Mouse (Mus musculus) ES-Bruce4 (cell line): ENCODE results near the gene Slc35b1. TPM values are rescaled to one million over a fixed set of nuclear protein-coding genes. Genes with fewer than 3 reads are reported as not detected.

Experiments
- H3K27ac ChIP-seq: 2 replicates; pipeline ENCODE4 v1.5.1; 2012; ENCODE audit warnings: low read length, inconsistent platforms; ENCODE audit not compliant: insufficient read depth
- H3K27me3 ChIP-seq: 2 replicates; pipeline ENCODE4 v1.6.1; 2012; ENCODE audit warnings: mild to moderate bottlenecking, low read length, inconsistent platforms; ENCODE audit not compliant: control insufficient read depth, poor library complexity, insufficient read depth, severe bottlenecking
- H3K36me3 ChIP-seq: 2 replicates; pipeline ENCODE4 v1.6.1; 2012; ENCODE audit warnings: inconsistent platforms, mild to moderate bottlenecking, low read length, moderate library complexity; ENCODE audit not compliant: control insufficient read depth, poor library complexity, insufficient read depth, severe bottlenecking
- H3K4me1 ChIP-seq: one replicate; pipeline ENCODE4 v1.8.1; 2011; ENCODE audit warnings: low read length; ENCODE audit not compliant: control insufficient read depth, insufficient read depth
- H3K4me3 ChIP-seq: 2 replicates; pipeline ENCODE4 v1.5.1; 2011; ENCODE audit warnings: low read depth, mild to moderate bottlenecking, low read length
- H3K9ac ChIP-seq: 2 replicates; pipeline ENCODE4 v1.6.1; 2012; ENCODE audit warnings: low read depth, mild to moderate bottlenecking, inconsistent platforms; ENCODE audit not compliant: poor library complexity, severe bottlenecking
- H3K9me3 ChIP-seq: replicated peaks from 2 replicates; pipeline ENCODE4 v1.6.1; 2012; ENCODE audit warnings: mild to moderate bottlenecking, low read length, inconsistent platforms; ENCODE audit not compliant: control insufficient read depth, poor library complexity, insufficient read depth, severe bottlenecking
- CTCF ChIP-seq: IDR thresholded peaks from one replicate; pipeline ENCODE4 v1.8.1; 2011; ENCODE audit warnings: low read depth, low read length
- EP300 ChIP-seq: IDR thresholded peaks from 2 replicates; pipeline ENCODE4 v1.6.1; 2011; ENCODE audit warnings: low read depth, low read length; ENCODE audit not compliant: insufficient read depth
- POLR2A ChIP-seq: IDR thresholded peaks from one replicate; pipeline ENCODE4 v1.8.1; 2011; ENCODE audit warnings: low read length; ENCODE audit not compliant: insufficient read depth
- polyA plus RNA-seq: library from polyadenylated mRNA; stranded (reverse); fragments of >200 nt; gene quantifications from 2 replicates; pipeline ENCODE4 v1.2.4, GENCODE M21; 2011; ENCODE audit warnings: low read depth; ENCODE audit not compliant: missing spikeins, insufficient read depth, insufficient read length

The Slc35b1 gene
- polyA plus RNA-seq, 1 experiment = 47.7 TPM

DNA sequence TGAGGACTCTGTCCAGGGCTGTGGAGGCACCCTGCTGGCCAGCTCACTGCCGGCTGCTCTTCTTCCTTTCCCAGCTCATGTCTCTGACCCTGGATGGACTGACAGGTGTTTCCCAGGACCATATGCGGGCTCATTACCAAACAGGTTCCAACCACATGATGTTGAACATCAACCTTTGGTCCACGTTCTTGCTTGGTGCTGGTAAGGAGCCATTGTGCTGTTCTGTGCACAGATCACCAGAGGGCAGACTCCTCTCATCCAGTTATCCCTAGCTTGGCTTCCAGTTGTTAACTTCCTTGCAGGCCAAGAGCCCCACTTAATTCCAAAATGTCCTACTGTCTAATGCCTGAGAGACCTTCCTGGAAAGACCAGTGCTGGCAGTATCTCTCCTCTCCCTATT is 4.5 kb downstream of the Slc35b1 start:
- H3K27ac ChIP-seq = no peak overlapping the region
- no peaks in the 10 kb centered on the region for H3K4me1 ChIP-seq
- peaks cover 33% of the 10 kb centered on the region for H3K36me3 ChIP-seq
- no peaks in the 10 kb centered on the region for H3K9me3 ChIP-seq
- peak; percentile 46 for TF ChIP-seq CTCF
- no peak for TF ChIP-seq POLR2A
- TF ChIP-seq EP300 = no peak
- no peak overlapping the region for H3K4me3 ChIP-seq
- H3K9ac ChIP-seq = no peak overlapping the region
- no peaks in the 10 kb centered on the region for H3K27me3 ChIP-seq

DNA sequence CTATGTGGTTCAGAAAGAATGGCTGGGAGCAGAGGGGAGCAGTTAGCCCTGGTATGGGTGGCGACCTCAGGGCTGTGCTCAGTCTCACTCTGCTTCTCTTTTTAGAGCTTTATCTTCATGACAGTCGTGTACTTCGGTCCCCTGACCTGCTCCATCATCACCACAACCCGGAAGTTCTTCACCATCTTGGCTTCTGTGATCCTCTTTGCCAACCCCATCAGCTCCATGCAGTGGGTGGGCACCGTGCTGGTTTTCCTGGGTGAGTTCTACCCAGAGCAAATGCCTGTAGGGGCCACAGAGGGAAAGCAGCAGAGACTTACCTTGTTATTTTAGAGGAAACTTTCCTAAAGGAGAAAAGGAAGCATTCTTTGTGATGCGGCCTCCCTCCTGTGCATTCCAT is 5.9 kb downstream of the Slc35b1 start:
- Histone ChIP-seq H3K9me3 (no peaks in the 10 kb centered on the region), H3K36me3 (peaks cover 33% of the 10 kb centered on the region)
- TF ChIP-seq EP300 (no peak), CTCF (no peak), POLR2A (no peak)

DNA sequence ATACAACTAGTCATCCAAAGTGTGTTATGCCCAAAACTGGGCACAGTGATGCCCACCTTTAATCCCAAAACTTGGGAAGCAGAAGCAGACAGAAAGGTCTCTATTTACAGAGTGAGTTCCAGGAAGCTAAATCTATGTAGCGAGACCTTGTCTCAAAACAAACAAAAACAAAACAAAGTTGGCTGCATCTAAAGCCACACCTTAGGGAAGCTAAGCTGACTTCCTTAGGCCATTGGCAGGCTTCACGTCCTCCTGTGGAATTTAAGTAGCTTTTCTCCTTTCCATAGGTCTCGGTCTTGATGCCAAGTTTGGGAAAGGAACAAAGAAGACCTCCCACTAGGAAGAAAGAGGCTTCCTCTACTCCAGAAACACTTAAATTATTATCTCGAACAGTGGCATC is 6.7 kb downstream of the Slc35b1 start:
- Histone ChIP-seq H3K27ac (no peak overlapping the region), H3K36me3 (peaks cover 33% of the 10 kb centered on the region)

More for the DNA sequence above, 5.9 kb downstream of the Slc35b1 start:
- Histone ChIP-seq H3K27me3 (no peaks in the 10 kb centered on the region), H3K4me1 (no peaks in the 10 kb centered on the region), H3K27ac (no peak overlapping the region), H3K9ac (no peak overlapping the region), H3K4me3 (no peak overlapping the region)

DNA sequence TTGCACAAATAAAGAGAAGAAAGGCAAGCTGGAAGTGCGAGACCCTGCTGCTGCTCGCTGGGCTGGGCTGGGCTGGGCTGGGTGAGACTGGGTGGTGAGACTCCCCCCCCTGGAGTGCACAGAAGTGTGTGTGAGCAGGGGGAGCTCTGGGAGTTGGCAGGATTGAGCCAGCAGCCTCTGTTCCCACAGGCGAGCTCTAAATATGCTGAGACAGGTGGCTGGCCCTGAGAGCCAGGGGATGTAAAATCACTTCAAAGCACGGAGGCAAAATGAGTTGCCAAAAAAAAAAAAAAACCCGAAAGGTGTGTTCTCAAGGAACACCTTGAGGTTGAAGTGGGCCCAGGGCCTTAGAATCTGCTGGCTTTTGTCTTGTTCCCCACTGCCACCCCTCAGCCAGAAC is 7.3 kb downstream of the Slc35b1 start:
- Histone ChIP-seq H3K9me3 (no peaks in the 10 kb centered on the region), H3K4me3 (no peak overlapping the region), H3K27ac (no peak overlapping the region), H3K4me1 (no peaks in the 10 kb centered on the region), H3K9ac (no peak overlapping the region), H3K36me3 (peaks cover 33% of the 10 kb centered on the region), H3K27me3 (no peaks in the 10 kb centered on the region)
- TF ChIP-seq CTCF (no peak), POLR2A (no peak), EP300 (no peak)

More for the DNA sequence above, 6.7 kb downstream of the Slc35b1 start:
- Histone ChIP-seq H3K4me1 (no peaks in the 10 kb centered on the region), H3K27me3 (no peaks in the 10 kb centered on the region), H3K9me3 (no peaks in the 10 kb centered on the region), H3K4me3 (no peak overlapping the region), H3K9ac (no peak overlapping the region)
- TF ChIP-seq POLR2A = no peak
- TF ChIP-seq EP300 = no peak
- TF ChIP-seq CTCF = no peak

DNA sequence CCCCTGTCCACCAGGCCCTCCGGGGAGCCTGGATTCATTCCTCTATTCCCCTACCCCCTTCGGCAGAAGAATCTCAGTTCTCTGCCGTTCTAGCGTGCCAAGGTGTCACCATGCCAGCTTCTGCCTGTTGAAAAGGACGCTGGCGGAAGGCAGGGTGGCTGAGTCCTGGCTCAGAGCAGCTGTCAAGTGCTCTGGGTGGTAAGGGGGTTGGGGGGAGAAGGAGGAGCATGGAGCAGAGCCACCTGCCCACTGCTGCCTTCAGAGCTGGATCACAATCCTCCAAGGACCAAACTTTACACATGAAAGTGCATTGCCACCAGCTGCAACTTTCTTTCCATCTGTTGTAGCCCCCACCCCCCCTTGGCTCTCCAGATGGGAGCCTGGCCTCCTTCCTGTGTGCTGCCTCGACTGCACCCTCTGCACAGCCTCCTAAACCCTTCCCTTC is 7.8 kb downstream of the Slc35b1 start:
- H3K36me3 ChIP-seq = peaks cover 31% of the 10 kb centered on the region
- H3K4me3 ChIP-seq = no peak overlapping the region
- no peaks in the 10 kb centered on the region for H3K27me3 ChIP-seq
- no peak overlapping the region for H3K27ac ChIP-seq
- H3K4me1 ChIP-seq = no peaks in the 10 kb centered on the region
- no peak overlapping the region for H3K9ac ChIP-seq
- TF ChIP-seq EP300 (no peak), CTCF (no peak), POLR2A (no peak)
- H3K9me3 ChIP-seq = no peaks in the 10 kb centered on the region

DNA sequence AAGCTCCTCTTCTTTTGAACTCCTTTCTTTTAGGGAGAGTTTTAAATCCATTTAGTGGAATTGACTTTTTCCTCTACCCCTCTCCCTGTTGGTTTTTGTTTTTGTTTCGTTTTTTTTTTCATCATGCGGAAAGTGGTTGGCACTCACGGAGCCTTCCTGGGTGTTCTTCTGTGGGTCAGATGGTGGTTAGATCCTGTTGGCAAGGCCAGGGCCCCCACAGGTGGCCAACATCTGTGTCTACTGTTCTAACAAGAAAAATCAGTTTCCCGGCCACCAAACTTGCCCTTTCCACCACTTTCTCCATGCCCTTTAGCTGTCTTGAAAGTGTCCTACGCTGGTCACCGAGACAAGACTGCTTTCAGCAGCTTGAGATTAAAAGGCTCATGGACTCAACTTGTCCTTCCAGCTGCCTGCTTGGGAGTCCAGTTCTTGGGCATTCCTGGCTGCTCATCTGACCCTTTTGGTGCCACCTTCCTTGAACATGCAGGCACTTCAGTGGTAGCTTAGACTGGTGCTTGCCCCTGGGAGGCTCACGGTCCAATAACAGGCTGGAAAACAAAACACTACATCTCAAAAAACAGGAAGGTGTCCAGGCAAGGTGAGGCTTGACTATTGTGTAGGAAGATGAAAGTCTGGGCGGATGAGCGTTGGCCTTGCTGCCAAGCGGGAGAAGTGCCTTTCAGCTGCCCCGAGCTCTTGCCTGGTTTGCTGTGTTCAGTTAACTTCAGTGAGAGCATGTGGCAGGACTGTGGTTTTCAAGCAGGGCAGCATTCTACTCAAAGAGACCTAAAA is 8.4 kb downstream of the Slc35b1 start:
- Histone ChIP-seq H3K4me3 (no peak overlapping the region), H3K4me1 (no peaks in the 10 kb centered on the region), H3K27me3 (no peaks in the 10 kb centered on the region), H3K36me3 (peaks cover 25% of the 10 kb centered on the region), H3K9me3 (no peaks in the 10 kb centered on the region), H3K27ac (no peak overlapping the region), H3K9ac (no peak overlapping the region)
- TF ChIP-seq EP300 (no peak), CTCF (no peak)
